Mouse (Mus musculus): Measurements from ENCODE around the gene Bach2.

Bach2 gene

GRCm38 (mm10) chr4:32225191-32225590, 13.4 kb upstream of the Bach2 start:
- DNase-seq (ENCODE audit: low spot score in 2 of 2) = no peak

GRCm38 (mm10) chr4:32227970-32228557, 10.5 kb upstream of the Bach2 start:
- DNase-seq (ENCODE audit: low spot score in 2 of 2) = no peak

- DNase-seq (ENCODE audit: low spot score in 2 of 2) = no peak
Measured at GRCm38 (mm10) chr4:32229266-32229665, 9.3 kb upstream of the Bach2 start.

GRCm38 (mm10) chr4:32231258-32232055, 7.1 kb upstream of the Bach2 start:
- DNase-seq (ENCODE audit: low spot score in 2 of 2) = no peak

GRCm38 (mm10) chr4:32235920-32236705, 2.5 kb upstream of the Bach2 start:
- no peak for DNase-seq (ENCODE audit: low spot score in 2 of 2)

DNA sequence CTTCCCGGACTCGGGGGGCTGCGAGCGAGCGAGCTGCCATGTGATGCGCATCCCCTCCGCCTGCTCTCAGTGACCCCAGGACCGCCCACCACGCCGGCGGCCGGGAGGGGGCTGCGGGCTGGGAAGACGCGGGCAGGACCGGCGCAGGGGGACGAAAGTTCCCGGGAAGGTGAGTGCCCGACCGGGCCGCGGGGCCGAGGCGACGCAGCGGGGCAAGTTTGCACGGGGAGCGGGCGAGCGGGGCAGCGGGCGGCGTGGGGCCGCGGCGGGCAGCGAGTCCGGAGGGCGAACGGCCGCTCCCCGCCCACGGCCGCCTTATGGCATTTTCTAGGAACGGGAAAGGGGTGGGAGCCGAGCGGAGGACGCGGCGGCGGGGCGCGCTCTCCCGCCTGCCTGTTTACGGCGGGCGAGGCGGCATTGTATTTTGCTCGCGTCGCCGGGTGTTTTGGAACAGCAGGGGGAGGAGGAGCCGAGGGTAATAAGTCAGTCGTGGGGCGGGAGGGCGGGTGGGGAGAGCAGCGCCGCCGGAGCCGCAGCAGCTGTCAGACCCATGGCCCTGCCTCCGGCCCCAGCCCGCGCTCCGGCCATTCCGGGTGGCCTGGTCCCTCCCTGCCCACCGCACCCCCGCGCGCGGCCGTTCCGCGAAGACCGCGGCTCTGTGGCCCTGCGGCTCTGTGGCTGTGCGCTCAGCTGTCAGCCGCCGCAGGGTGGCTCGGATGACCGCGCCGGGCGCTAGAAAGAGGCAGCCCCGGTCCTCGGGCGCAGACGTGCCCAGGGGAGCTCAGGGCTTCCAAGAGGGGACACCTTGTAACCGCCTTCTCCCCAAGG, 531 bp downstream of the Bach2 start:
- DNase-seq (ENCODE audit: low spot score in 2 of 2) = peak; percentile 48 to 51

- DNase-seq (ENCODE audit: low spot score in 2 of 2) = peak; percentile 69 to 73
Measured at GRCm38 (mm10) chr4:32239749-32240131, 1.1 kb downstream of the Bach2 start.

DNA sequence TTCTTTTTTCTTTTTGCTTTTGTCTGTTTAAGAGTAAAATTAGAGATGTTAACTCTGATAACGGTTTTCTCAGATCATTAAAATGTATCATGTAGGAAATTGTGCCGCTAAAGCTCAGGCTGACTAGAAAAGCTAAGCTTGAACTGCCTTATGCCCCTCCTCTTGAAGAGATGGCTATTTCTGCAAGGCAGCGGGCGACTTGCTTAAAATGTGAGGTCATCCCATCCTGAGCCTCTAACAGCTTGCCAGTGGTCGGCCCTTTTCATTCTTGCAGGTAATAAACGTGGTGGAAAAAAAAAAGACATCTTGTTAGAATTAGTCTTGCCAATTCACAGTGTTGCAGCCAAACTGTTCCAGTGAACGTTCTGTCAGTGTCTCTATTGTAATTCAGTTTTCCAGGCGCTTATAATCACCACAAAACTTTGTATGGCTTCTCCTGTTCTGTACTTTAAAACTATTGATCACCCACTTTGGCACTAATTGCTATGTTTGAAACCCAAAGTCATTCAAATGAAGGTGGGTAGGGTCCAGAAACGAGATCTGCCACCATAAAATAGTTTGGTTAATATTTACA, 1.9 kb downstream of the Bach2 start:
- no peak for DNase-seq (ENCODE audit: low spot score in 2 of 2)

GRCm38 (mm10) chr4:32241351-32241980, 2.9 kb downstream of the Bach2 start:
- no peak for DNase-seq (ENCODE audit: low spot score in 2 of 2)

- no peak for DNase-seq (ENCODE audit: low spot score in 2 of 2)
Measured at GRCm38 (mm10) chr4:32242122-32242615, 3.6 kb downstream of the Bach2 start.

- DNase-seq (ENCODE audit: low spot score in 2 of 2) = no peak
Measured at GRCm38 (mm10) chr4:32243458-32243857, 4.9 kb downstream of the Bach2 start.

DNA sequence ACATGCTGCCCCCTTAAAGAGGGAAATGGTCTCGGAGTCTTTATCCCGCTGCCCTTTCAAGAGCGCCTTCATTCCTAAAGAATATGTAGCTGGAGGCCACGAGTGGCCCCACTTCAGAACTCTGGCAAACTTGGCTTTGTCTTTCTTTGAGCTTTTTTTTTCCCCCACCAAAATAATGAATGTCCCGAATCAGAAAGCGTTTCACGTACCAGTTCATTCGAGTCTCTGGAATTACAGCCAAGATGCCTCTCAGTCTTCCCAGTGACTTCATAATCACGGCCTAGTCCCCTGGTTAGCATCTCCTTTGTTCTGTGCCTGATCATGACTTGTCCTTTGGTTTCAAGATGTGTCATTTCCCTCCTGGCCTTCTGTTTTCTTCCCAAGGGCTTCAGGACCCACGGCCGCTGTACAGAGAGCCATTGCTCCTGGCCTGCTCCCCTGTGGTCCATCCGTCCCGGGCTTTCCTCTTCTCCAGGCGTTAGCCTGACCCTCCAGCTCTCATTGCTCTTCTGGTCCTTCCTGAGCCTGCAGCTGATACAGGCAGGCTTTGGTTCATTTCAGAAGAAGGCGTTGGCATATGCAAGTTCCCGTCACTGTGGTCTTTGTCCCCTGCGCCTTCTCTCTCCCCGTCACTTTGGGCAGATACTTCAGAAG, 5.6 kb downstream of the Bach2 start:
- DNase-seq (ENCODE audit: low spot score in 2 of 2) = no peak

DNA sequence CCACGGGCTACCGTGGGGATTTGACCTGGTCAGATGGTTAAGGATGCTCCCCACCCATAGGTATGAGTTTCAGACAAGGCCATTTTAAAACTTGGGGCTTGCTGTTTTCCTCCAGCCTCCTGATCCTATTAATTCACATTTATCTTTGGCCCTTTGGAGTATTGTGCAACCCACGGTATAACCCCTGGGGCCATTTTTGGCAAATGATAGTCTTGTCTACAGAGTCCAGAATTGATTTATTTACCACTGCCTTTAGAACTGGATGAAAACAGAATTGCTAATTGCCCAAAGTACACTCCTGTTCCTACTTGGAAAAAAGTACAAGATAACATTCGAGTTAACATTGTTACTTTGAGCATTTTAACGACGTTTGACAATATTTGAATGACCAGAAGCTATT, 7.0 kb downstream of the Bach2 start:
- DNase-seq (ENCODE audit: low spot score in 2 of 2) = no peak

DNA sequence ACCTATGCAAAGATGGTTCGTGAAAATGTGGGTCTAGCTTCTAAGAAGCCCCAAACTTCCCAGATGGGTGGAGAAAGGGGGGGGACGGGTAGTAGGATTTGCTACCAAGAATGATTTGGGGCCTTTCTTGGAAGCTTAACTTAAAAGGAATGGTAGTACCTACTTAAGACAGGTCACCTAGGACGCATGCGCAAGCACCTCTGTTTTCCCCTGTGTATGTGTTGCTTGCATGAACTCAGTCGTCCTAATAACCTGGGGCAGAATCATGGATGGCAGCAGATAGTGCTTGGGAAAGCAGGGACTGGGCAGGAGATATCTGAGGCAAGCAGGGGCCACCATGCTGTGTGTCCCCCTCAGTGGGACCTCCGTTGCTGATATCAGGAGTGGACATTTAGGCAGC, 7.4 kb downstream of the Bach2 start:
- DNase-seq (ENCODE audit: low spot score in 2 of 2) = no peak

- DNase-seq (ENCODE audit: low spot score in 2 of 2) = no peak
Measured at GRCm38 (mm10) chr4:32246801-32247200, 8.2 kb downstream of the Bach2 start.

GRCm38 (mm10) chr4:32247463-32248113, 9.0 kb downstream of the Bach2 start:
- no peak for DNase-seq (ENCODE audit: low spot score in 2 of 2)

- DNase-seq (ENCODE audit: low spot score in 2 of 2) = peak; percentile 77 to 78
Measured at GRCm38 (mm10) chr4:32248236-32248635, 9.6 kb downstream of the Bach2 start.

DNA sequence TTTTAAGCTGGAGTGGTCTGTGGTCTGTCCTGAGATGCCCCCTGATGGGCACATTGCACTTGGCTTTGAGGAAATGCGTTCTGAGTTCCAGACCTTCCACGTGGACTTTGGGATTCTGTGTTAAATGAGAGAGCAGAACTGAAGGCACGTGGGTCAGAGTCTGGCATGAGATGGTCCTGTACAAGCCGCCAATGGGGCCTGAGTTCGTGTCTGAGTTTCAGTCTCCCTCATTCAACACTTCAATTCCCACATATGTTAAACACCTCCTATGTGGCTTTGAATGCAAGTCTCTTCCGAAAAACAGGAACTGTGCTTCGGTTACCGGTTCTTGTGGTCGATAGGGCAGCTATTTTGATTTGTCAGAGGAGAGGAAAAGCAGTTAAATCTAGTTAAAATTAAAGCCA, 10.4 kb downstream of the Bach2 start:
- no peak for DNase-seq (ENCODE audit: low spot score in 2 of 2)

DNA sequence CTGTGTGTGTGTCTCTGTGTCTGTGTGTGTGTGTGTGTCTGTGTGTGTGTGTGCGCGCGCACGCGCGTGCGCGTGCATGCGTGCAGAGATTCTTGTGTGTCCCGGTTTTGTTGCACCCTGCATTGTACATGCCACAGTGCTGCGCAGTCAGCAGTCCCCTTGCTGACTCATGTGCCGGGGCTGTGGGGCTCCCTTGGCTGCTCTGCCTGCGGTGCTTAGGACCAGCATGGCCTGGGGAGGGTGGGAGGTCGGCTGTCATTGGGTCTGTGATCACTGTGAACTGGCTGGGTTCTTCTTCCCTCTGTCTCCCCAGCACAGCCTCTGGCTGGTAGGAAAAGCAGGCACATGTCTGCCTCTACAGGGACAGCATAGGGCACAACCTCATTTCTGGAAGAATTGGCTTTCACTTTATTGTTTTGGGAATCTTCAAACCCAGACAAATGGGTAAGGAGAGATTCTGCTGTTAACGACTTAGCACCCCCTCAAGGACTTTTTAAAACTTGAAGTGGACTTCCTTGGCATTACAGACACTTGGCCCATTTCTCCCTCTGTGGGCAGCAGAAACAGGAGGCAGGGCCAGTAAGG, 11.2 kb downstream of the Bach2 start:
- peak in 1 of 2 experiments; percentile 24 for DNase-seq (ENCODE audit: low spot score in 2 of 2)

Data from frontal cortex, postnatal 36 days (tissue).